Mouse (Mus musculus) liver, embryonic 12.5 days (tissue): ENCODE results near the gene Carns1. TPM values are rescaled to one million over a fixed set of nuclear protein-coding genes. Genes with fewer than 3 reads are reported as not detected.

Experiments used
- ATAC-seq: fragments of 200-750 bp; cut with Nextera tagmentation; 2 replicates; pipeline ENCODE4 v1.8.0; 2017; ENCODE audit warnings: moderate number of reproducible peaks, mild to moderate bottlenecking, moderate library complexity
- H3K27ac ChIP-seq: fragments of 300-500 bp; sonication (generic); 2 replicates; pipeline ENCODE4 v1.5.1; 2016; ENCODE audit warnings: mild to moderate bottlenecking
- H3K27me3 ChIP-seq: fragments of 300-500 bp; sonication (generic); replicated peaks from 2 replicates; pipeline ENCODE4 v1.6.1; 2016; ENCODE audit warnings: mild to moderate bottlenecking, moderate library complexity
- H3K36me3 ChIP-seq: fragments of 300-500 bp; sonication (generic); 2 replicates; pipeline ENCODE4 v1.6.1; 2016; ENCODE audit warnings: mild to moderate bottlenecking, moderate library complexity
- H3K4me1 ChIP-seq: fragments of 300-500 bp; sonication (generic); 2 replicates; pipeline ENCODE4 v1.6.1; 2016
- H3K4me2 ChIP-seq: fragments of 300-500 bp; sonication (generic); 2 replicates; pipeline ENCODE4 v1.6.1; 2016; ENCODE audit warnings: mild to moderate bottlenecking, moderate library complexity
- H3K4me3 ChIP-seq: fragments of 300-500 bp; sonication (generic); 2 replicates; pipeline ENCODE4 v1.5.1; 2016; ENCODE audit warnings: mild to moderate bottlenecking, moderate library complexity
- H3K9ac ChIP-seq: fragments of 300-500 bp; sonication (generic); 2 replicates; pipeline ENCODE4 v1.6.1; 2016; ENCODE audit warnings: mild to moderate bottlenecking, moderate library complexity
- H3K9me3 ChIP-seq: fragments of 300-500 bp; sonication (generic); replicated peaks from 2 replicates; pipeline ENCODE4 v1.6.1; 2016; ENCODE audit warnings: mild to moderate bottlenecking, moderate library complexity
- WGBS: fragments of 180-500 bp; shearing (Covaris S2); methylation state at CpG from one replicate; pipeline ENCODE4 v1.1.7; 2016; ENCODE audit not compliant: insufficient replicate concordance; 5-methylcytosine and 5-hydroxymethylcytosine counted together
- microRNA-seq: library from miRNA; unstranded; fragments of <30 nt; microRNA quantifications from one replicate; pipeline ENCODE4, GENCODE M21; 2017
- polyA plus RNA-seq: library from polyadenylated mRNA; unstranded; fragments of >200 nt; fragmentation: Nextera tagmentation; extraction: Ambion mirVana; gene quantifications from 2 replicates; pipeline ENCODE4 v1.2.1, GENCODE M21; 2016

The Carns1 gene
- polyA plus RNA-seq, 1 experiment from 2014 or later, result 1.3 TPM

GRCm38 (mm10) chr19:4121097-4121805 lies 54.0 kb downstream of the Carns1 start:
- peak overlapping the region; percentile 51 for H3K4me3 ChIP-seq
- H3K9ac ChIP-seq, result peak overlapping the region; percentile 53
- H3K9me3 ChIP-seq, result no peaks in the 10 kb centered on the region
- H3K27me3 ChIP-seq, result no peaks in the 10 kb centered on the region
- WGBS, result 3% methylated on average over 38 of the region's 38 CpGs
- ATAC-seq, result peak; percentile 69
- peak overlapping the region; percentile 70 for H3K4me2 ChIP-seq
- H3K36me3 ChIP-seq, result peaks cover 22% of the 10 kb centered on the region
- peak overlapping the region; percentile 85 for H3K27ac ChIP-seq
- H3K4me1 ChIP-seq, result peaks cover 60% of the 10 kb centered on the region

GRCm38 (mm10) chr19:4120496-4120895 lies 54.8 kb downstream of the Carns1 start:
- ATAC-seq, result no peak
- H3K36me3 ChIP-seq, result peaks cover 30% of the 10 kb centered on the region
- 85% methylated on average over 2 of the region's 2 CpGs for WGBS
- H3K9ac ChIP-seq, result no peak overlapping the region
- H3K27ac ChIP-seq, result 0 out of 2 replicates have a peak overlapping the region, but pooled peaks have one; percentile 14
- H3K4me3 ChIP-seq, result peak overlapping the region; percentile 51; the same call in 1 of the 2 replicates
- no peaks in the 10 kb centered on the region for H3K9me3 ChIP-seq
- peak overlapping the region; percentile 70 for H3K4me2 ChIP-seq
- no peaks in the 10 kb centered on the region for H3K27me3 ChIP-seq
- H3K4me1 ChIP-seq, result peaks cover 59% of the 10 kb centered on the region

DNA sequence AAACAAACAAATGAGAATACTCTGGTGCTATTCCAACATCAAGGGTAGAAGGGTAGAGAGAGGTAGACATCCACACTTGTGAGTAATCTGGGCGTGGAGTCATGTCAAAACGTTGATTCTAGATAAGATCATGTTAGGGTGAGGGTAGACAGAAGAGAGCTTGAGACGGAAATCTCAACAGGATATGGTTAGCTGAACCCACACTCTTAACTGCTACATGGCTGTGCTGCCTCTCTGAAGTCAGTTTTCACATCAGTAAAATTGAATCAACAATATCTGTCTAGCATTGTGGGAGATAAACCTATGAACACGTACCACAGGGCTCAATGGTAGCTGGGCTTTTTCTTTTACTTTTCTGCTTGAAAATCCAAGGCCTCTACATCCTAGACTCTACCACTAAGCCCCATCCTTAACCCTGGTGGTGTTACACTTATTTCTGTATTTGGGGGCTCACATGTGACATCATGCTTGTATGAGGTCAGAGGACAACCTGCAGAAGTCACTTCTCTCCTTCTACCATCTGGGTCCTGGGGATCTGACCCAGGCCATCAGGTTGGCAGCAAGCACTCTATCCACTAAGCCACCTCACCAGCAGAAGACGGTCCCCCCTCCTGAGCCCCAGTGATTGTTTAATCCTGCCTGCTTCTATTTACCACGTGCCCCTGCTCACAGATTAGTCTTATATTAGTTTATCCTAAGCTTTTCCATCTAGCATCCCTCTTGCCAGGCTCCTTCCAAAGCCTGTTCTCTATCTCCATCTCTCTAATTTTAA lies 55.4 kb downstream of the Carns1 start:
- WGBS, result 61% methylated on average over 6 of the region's 6 CpGs
- Histone ChIP-seq H3K4me2 (peak overlapping the region; percentile 70; the same call in 1 of the 2 replicates), H3K4me1 (peaks cover 53% of the 10 kb centered on the region), H3K9ac (no peak overlapping the region), H3K4me3 (no peak overlapping the region), H3K27me3 (no peaks in the 10 kb centered on the region), H3K9me3 (no peaks in the 10 kb centered on the region), H3K36me3 (peaks cover 36% of the 10 kb centered on the region), H3K27ac (no peak overlapping the region)
- ATAC-seq, result no peak

GRCm38 (mm10) chr19:4118350-4118749 lies 56.9 kb downstream of the Carns1 start:
- no peak overlapping the region for H3K4me3 ChIP-seq
- no peaks in the 10 kb centered on the region for H3K9me3 ChIP-seq
- H3K9ac ChIP-seq, result no peak overlapping the region
- no peak overlapping the region for H3K27ac ChIP-seq
- H3K27me3 ChIP-seq, result no peaks in the 10 kb centered on the region
- no peak overlapping the region for H3K4me2 ChIP-seq
- peaks cover 52% of the 10 kb centered on the region for H3K4me1 ChIP-seq
- peaks cover 48% of the 10 kb centered on the region for H3K36me3 ChIP-seq
- 84% methylated on average over 2 of the region's 2 CpGs for WGBS
- ATAC-seq, result no peak

- WGBS, result 92% methylated on average over 7 of the region's 7 CpGs
- ATAC-seq, result no peak
- H3K27me3 ChIP-seq, result no peaks in the 10 kb centered on the region
- H3K4me3 ChIP-seq, result no peak overlapping the region
- H3K4me1 ChIP-seq, result peaks cover 49% of the 10 kb centered on the region
- no peaks in the 10 kb centered on the region for H3K9me3 ChIP-seq
- no peak overlapping the region for H3K4me2 ChIP-seq
- no peak overlapping the region for H3K9ac ChIP-seq
- peaks cover 61% of the 10 kb centered on the region for H3K36me3 ChIP-seq
- no peak overlapping the region for H3K27ac ChIP-seq
Measured at GRCm38 (mm10) chr19:4117006-4117405, 58.3 kb downstream of the Carns1 start.

- Histone ChIP-seq H3K9ac (no peak overlapping the region), H3K27ac (no peak overlapping the region), H3K4me1 (peaks cover 40% of the 10 kb centered on the region), H3K4me2 (no peak overlapping the region), H3K36me3 (peaks cover 61% of the 10 kb centered on the region), H3K27me3 (no peaks in the 10 kb centered on the region), H3K4me3 (no peak overlapping the region), H3K9me3 (no peaks in the 10 kb centered on the region)
- ATAC-seq, result no peak
- WGBS, result 80% methylated on average over 11 of the region's 11 CpGs
Measured at GRCm38 (mm10) chr19:4115816-4116215, 59.5 kb downstream of the Carns1 start.

DNA sequence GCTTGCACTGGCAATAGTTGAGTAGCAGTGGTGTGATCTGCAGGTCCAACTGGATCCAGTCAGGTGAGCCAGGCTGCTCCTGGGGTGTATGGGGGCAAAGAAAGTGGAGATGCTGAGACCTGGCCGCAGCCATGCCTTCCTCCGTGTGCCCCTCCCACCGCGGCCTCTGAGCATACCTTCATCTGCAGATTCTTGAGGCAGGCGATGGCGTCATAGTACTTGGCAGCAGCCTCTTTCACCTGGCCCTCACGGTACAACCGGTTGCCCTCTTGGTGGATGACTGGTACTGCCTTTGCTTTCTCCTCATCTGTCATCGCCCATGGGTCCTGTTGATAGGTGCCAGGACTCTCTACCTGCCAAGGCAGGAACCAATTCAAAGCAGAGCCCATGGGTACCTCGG lies 60.1 kb downstream of the Carns1 start:
- H3K36me3 ChIP-seq, result peaks cover 61% of the 10 kb centered on the region
- no peak overlapping the region for H3K4me3 ChIP-seq

GRCm38 (mm10) chr19:4114551-4114950 lies 60.7 kb downstream of the Carns1 start:
- H3K4me2 ChIP-seq, result peak overlapping the region; percentile 52
- 0 out of 2 replicates have a peak overlapping the region, but pooled peaks have one; percentile 66 for H3K27ac ChIP-seq
- no peaks in the 10 kb centered on the region for H3K9me3 ChIP-seq
- 87% methylated on average over 10 of the region's 10 CpGs for whole genome bisulfite sequencing
- peaks cover 61% of the 10 kb centered on the region for H3K36me3 ChIP-seq
- peaks cover 27% of the 10 kb centered on the region for H3K4me1 ChIP-seq
- no peak for ATAC-seq
- no peak overlapping the region for H3K4me3 ChIP-seq
- H3K9ac ChIP-seq, result peak overlapping the region; percentile 55; the same call in 1 of the 2 replicates
- no peaks in the 10 kb centered on the region for H3K27me3 ChIP-seq

More for the DNA sequence above, 60.1 kb downstream of the Carns1 start:
- Histone ChIP-seq H3K27ac (no peak overlapping the region), H3K27me3 (no peaks in the 10 kb centered on the region), H3K4me2 (no peak overlapping the region), H3K4me1 (peaks cover 33% of the 10 kb centered on the region), H3K9ac (no peak overlapping the region), H3K9me3 (no peaks in the 10 kb centered on the region)
- ATAC-seq, result no peak
- 91% methylated on average over 10 of the region's 10 CpGs for WGBS

Small RNA genes lying within 50 kb of the gene (microRNA-seq; reads per million reads assigned to microRNA genes)
- gene Gm26115, result not detected

Other genes with a start within 250 kb of the Carns1 start
- 1.8 and 1.9 TPM in 2 replicates for gene Aldh3b1, start 245.7 kb downstream of the Carns1 start, polyA plus RNA-seq
- gene Unc93b1, start 240.3 kb downstream of the Carns1 start, polyA plus RNA-seq, result 14.3 and 15.3 TPM in 2 replicates
- 0.04 TPM in 1 of 2 replicates, not detected in the other for gene Aldh3b3, start 216.8 kb downstream of the Carns1 start, polyA plus RNA-seq
- 0.14 and 0.22 TPM in 2 replicates for gene Aldh3b2, start 203.2 kb downstream of the Carns1 start, polyA plus RNA-seq
- gene Acy3, start 188.9 kb downstream of the Carns1 start, polyA plus RNA-seq, result 9.1 and 10.0 TPM in 2 replicates
- 1.2 and 1.3 TPM in 2 replicates for gene Tbx10, start 182.7 kb downstream of the Carns1 start, polyA plus RNA-seq
- gene Nudt8, start 174.9 kb downstream of the Carns1 start, polyA plus RNA-seq, result 18.6 and 21.0 TPM in 2 replicates
- gene Gm49405, start 174.9 kb downstream of the Carns1 start, polyA plus RNA-seq, result 0.85 and 1.1 TPM in 2 replicates
- gene Doc2g, start 172.2 kb downstream of the Carns1 start, polyA plus RNA-seq, result 1.3 and 1.5 TPM in 2 replicates
- 186 and 187 TPM in 2 replicates for gene Ndufv1, start 162.7 kb downstream of the Carns1 start, polyA plus RNA-seq
- 583 and 622 TPM in 2 replicates for gene Gstp1, start 137.5 kb downstream of the Carns1 start, polyA plus RNA-seq
- gene Gstp2, start 129.5 kb downstream of the Carns1 start, polyA plus RNA-seq, result 6.2 and 7.3 TPM in 2 replicates
- 15.0 and 18.5 TPM in 2 replicates for gene Gstp3, start 115.9 kb downstream of the Carns1 start, polyA plus RNA-seq
- gene Cabp2, start 93.9 kb downstream of the Carns1 start, polyA plus RNA-seq, result 0.37 and 0.53 TPM in 2 replicates
- gene Cdk2ap2, start 78.3 kb downstream of the Carns1 start, polyA plus RNA-seq, result 93.2 and 101 TPM in 2 replicates
- gene Pitpnm1, start 75.5 kb downstream of the Carns1 start, polyA plus RNA-seq, result 4.8 and 5.0 TPM in 2 replicates
- 42.0 and 43.6 TPM in 2 replicates for gene Aip, start 49.6 kb downstream of the Carns1 start, polyA plus RNA-seq
- not detected in 2 replicates for gene Gpr152, start 35.7 kb downstream of the Carns1 start, polyA plus RNA-seq
- 0.06 and 0.07 TPM in 2 replicates for gene Cabp4, start 31.4 kb downstream of the Carns1 start, polyA plus RNA-seq
- 86.5 and 86.9 TPM in 2 replicates for gene Coro1b, start 26.9 kb downstream of the Carns1 start, polyA plus RNA-seq
- gene Ptprcap, start 21.9 kb downstream of the Carns1 start, polyA plus RNA-seq, result 24.3 and 26.2 TPM in 2 replicates
- 39.1 and 39.4 TPM in 2 replicates for gene Rps6kb2, start 12.1 kb downstream of the Carns1 start, polyA plus RNA-seq
- 4.3 and 4.9 TPM in 2 replicates for gene Tbc1d10c, start 15.8 kb upstream of the Carns1 start, polyA plus RNA-seq
- 572 and 577 TPM in 2 replicates for gene Ppp1ca, start 16.6 kb upstream of the Carns1 start, polyA plus RNA-seq
- gene Rad9a, start 26.2 kb upstream of the Carns1 start, polyA plus RNA-seq, result 26.5 and 26.8 TPM in 2 replicates
- gene Clcf1, start 38.8 kb upstream of the Carns1 start, polyA plus RNA-seq, result 0.73 and 1.3 TPM in 2 replicates
- gene AC109138.7, start 38.9 kb upstream of the Carns1 start, polyA plus RNA-seq, result not detected in 2 replicates
- gene Pold4, start 56.4 kb upstream of the Carns1 start, polyA plus RNA-seq, result 12.8 and 13.2 TPM in 2 replicates
- 2.2 and 2.6 TPM in 2 replicates for gene Ssh3, start 93.7 kb upstream of the Carns1 start, polyA plus RNA-seq
- 0.99 and 1.4 TPM in 2 replicates for gene Ankrd13d, start 107.7 kb upstream of the Carns1 start, polyA plus RNA-seq
- 15.7 and 17.9 TPM in 2 replicates for gene Grk2, start 130.7 kb upstream of the Carns1 start, polyA plus RNA-seq
- gene Kdm2a, start 222.8 kb upstream of the Carns1 start, polyA plus RNA-seq, result 25.4 and 28.1 TPM in 2 replicates